Mouse (Mus musculus): ENCODE measurements around the gene Lcn2. TPM values are rescaled to one million over a fixed set of nuclear protein-coding genes. Genes with fewer than 3 reads are reported as not detected.
A peak's percentile ranks its signal among the peaks of the same experiment; 100 is the strongest.

Lcn2 gene
- polyA plus RNA-seq, 1 experiment from 2014 or later = 1.8 TPM

- peaks cover 28% of the 10 kb centered on the region for H3K36me3 ChIP-seq (ENCODE audit: control insufficient read depth, insufficient read depth, low read length)
- peak overlapping the region; percentile 89 to 92 for H3K27ac ChIP-seq (replicated peaks in 1 of 2; ENCODE audit: control insufficient read depth in 1 of 2, insufficient read depth in 1 of 2, low read depth in 2 of 2, low read length in 2 of 2)
- H3K9me3 ChIP-seq (ENCODE audit: control insufficient read depth, low read length) = no peaks in the 10 kb centered on the region
- ATAC-seq (ENCODE audit: insufficient number of reproducible peaks, insufficient read depth, low FRiP score, low read depth) = peak; percentile 91
- H3K4me1 ChIP-seq (ENCODE audit: control insufficient read depth in 2 of 2, insufficient read depth in 2 of 2, low read length in 2 of 2) = peaks cover 11 to 20% of the 10 kb centered on the region in 2 experiments
- H3K27me3 ChIP-seq (ENCODE audit: control insufficient read depth, insufficient read depth, low read length) = no peaks in the 10 kb centered on the region
- peak overlapping the region; percentile 93 for H3K4me2 ChIP-seq (ENCODE audit: low read length)
- peak overlapping the region; percentile 84 for H3K9ac ChIP-seq (ENCODE audit: low read length)
- peak overlapping the region; percentile 88 to 92 for H3K4me3 ChIP-seq (ENCODE audit: control insufficient read depth in 1 of 2, insufficient read depth in 1 of 2, low read depth in 1 of 2, low read length in 2 of 2)
- WGBS = under 1% methylated on average over 52 of the region's 59 CpGs
Observed at GRCm38 (mm10) chr2:32395946-32396621, 8.0 kb upstream of the Lcn2 start.

- peaks cover 11 to 20% of the 10 kb centered on the region in 2 experiments for H3K4me1 ChIP-seq (ENCODE audit: control insufficient read depth in 2 of 2, insufficient read depth in 2 of 2, low read length in 2 of 2)
- peaks cover 22% of the 10 kb centered on the region for H3K36me3 ChIP-seq (ENCODE audit: control insufficient read depth, insufficient read depth, low read length)
- peak within 1 kb of the TSS; percentile 88 to 92 for H3K4me3 ChIP-seq (ENCODE audit: control insufficient read depth in 1 of 2, insufficient read depth in 1 of 2, low read depth in 1 of 2, low read length in 2 of 2)
- no peaks in the 10 kb centered on the region for H3K9me3 ChIP-seq (ENCODE audit: control insufficient read depth, low read length)
- peak within 1 kb of the TSS; percentile 93 for H3K4me2 ChIP-seq (ENCODE audit: low read length)
- H3K9ac ChIP-seq (ENCODE audit: low read length) = peak within 1 kb of the TSS; percentile 84
- under 1% methylated on average over 31 of the region's 31 CpGs for whole genome bisulfite sequencing
- peak within 1 kb of the TSS; percentile 89 to 92 for H3K27ac ChIP-seq (replicated peaks in 1 of 2; ENCODE audit: control insufficient read depth in 1 of 2, insufficient read depth in 1 of 2, low read depth in 2 of 2, low read length in 2 of 2)
- H3K27me3 ChIP-seq (ENCODE audit: control insufficient read depth, insufficient read depth, low read length) = no peaks in the 10 kb centered on the region
- ATAC-seq (ENCODE audit: insufficient number of reproducible peaks, insufficient read depth, low FRiP score, low read depth) = peak; percentile 84
Observed at GRCm38 (mm10) chr2:32395484-32395945, 7.5 kb upstream of the Lcn2 start, which contains the start of gene Ptges2. Gene Ptges2, plus strand, starts transcription at chr2:32395896.

GRCm38 (mm10) chr2:32394973-32395372, 6.9 kb upstream of the Lcn2 start:
- peaks cover 16% of the 10 kb centered on the region for H3K36me3 ChIP-seq (ENCODE audit: control insufficient read depth, insufficient read depth, low read length)
- no peaks in the 10 kb centered on the region for H3K27me3 ChIP-seq (ENCODE audit: control insufficient read depth, insufficient read depth, low read length)
- 2% methylated on average over 8 of the region's 8 CpGs for WGBS
- peak overlapping the region; percentile 88 to 92 for H3K4me3 ChIP-seq (ENCODE audit: control insufficient read depth in 1 of 2, insufficient read depth in 1 of 2, low read depth in 1 of 2, low read length in 2 of 2)
- ATAC-seq (ENCODE audit: insufficient number of reproducible peaks, insufficient read depth, low FRiP score, low read depth) = no peak
- peak overlapping the region; percentile 84 for H3K9ac ChIP-seq (ENCODE audit: low read length)
- peak overlapping the region; percentile 93 for H3K4me2 ChIP-seq (ENCODE audit: low read length)
- H3K27ac ChIP-seq (replicated peaks in 1 of 2; ENCODE audit: control insufficient read depth in 1 of 2, insufficient read depth in 1 of 2, low read depth in 2 of 2, low read length in 2 of 2) = peak overlapping the region; percentile 9 to 92; a peak in 3 of 4 replicates
- H3K9me3 ChIP-seq (ENCODE audit: control insufficient read depth, low read length) = no peaks in the 10 kb centered on the region
- H3K4me1 ChIP-seq (ENCODE audit: control insufficient read depth in 2 of 2, insufficient read depth in 2 of 2, low read length in 2 of 2) = peaks cover 11 to 20% of the 10 kb centered on the region in 2 experiments

- Histone ChIP-seq H3K27ac (replicated peaks in 1 of 2; ENCODE audit: control insufficient read depth in 1 of 2, insufficient read depth in 1 of 2, low read depth in 2 of 2, low read length in 2 of 2) (peak overlapping the region; percentile 7 to 17; a peak in 2 of 4 replicates), H3K27me3 (ENCODE audit: control insufficient read depth, insufficient read depth, low read length) (no peaks in the 10 kb centered on the region), H3K9me3 (ENCODE audit: control insufficient read depth, low read length) (no peaks in the 10 kb centered on the region), H3K9ac (ENCODE audit: low read length) (peak overlapping the region; percentile 17; the same call in 1 of the 2 replicates), H3K4me2 (ENCODE audit: low read length) (no peak overlapping the region), H3K36me3 (ENCODE audit: control insufficient read depth, insufficient read depth, low read length) (no peaks in the 10 kb centered on the region), H3K4me1 (ENCODE audit: control insufficient read depth in 2 of 2, insufficient read depth in 2 of 2, low read length in 2 of 2) (peaks cover 8 to 15% of the 10 kb centered on the region in 2 experiments), H3K4me3 (ENCODE audit: control insufficient read depth in 1 of 2, insufficient read depth in 1 of 2, low read depth in 1 of 2, low read length in 2 of 2) (no peak overlapping the region)
- 64% methylated on average over 5 of the region's 5 CpGs for WGBS
- no peak for ATAC-seq (ENCODE audit: insufficient number of reproducible peaks, insufficient read depth, low FRiP score, low read depth)
Observed at GRCm38 (mm10) chr2:32392063-32392462, 4.0 kb upstream of the Lcn2 start.

GRCm38 (mm10) chr2:32390871-32391270, 2.8 kb upstream of the Lcn2 start:
- Histone ChIP-seq H3K9ac (ENCODE audit: low read length) (no peak overlapping the region), H3K9me3 (ENCODE audit: control insufficient read depth, low read length) (no peaks in the 10 kb centered on the region), H3K36me3 (ENCODE audit: control insufficient read depth, insufficient read depth, low read length) (no peaks in the 10 kb centered on the region), H3K4me3 (ENCODE audit: control insufficient read depth in 1 of 2, insufficient read depth in 1 of 2, low read depth in 1 of 2, low read length in 2 of 2) (no peak overlapping the region), H3K27ac (replicated peaks in 1 of 2; ENCODE audit: control insufficient read depth in 1 of 2, insufficient read depth in 1 of 2, low read depth in 2 of 2, low read length in 2 of 2) (no peak overlapping the region), H3K4me1 (ENCODE audit: control insufficient read depth in 2 of 2, insufficient read depth in 2 of 2, low read length in 2 of 2) (peaks cover 6 to 10% of the 10 kb centered on the region in 2 experiments; a peak in 3 of 4 replicates), H3K27me3 (ENCODE audit: control insufficient read depth, insufficient read depth, low read length) (0 out of 2 replicates have a peak, but pooled peaks cover 2% of the 10 kb centered on the region), H3K4me2 (ENCODE audit: low read length) (no peak overlapping the region)
- no peak for ATAC-seq (ENCODE audit: insufficient number of reproducible peaks, insufficient read depth, low FRiP score, low read depth)
- 73% methylated on average over 8 of the region's 8 CpGs for WGBS

- peaks cover 4 to 5% of the 10 kb centered on the region in 2 experiments; a peak in 2 of 4 replicates for H3K4me1 ChIP-seq (ENCODE audit: control insufficient read depth in 2 of 2, insufficient read depth in 2 of 2, low read length in 2 of 2)
- no peak overlapping the region for H3K4me2 ChIP-seq (ENCODE audit: low read length)
- no peaks in the 10 kb centered on the region for H3K36me3 ChIP-seq (ENCODE audit: control insufficient read depth, insufficient read depth, low read length)
- H3K9me3 ChIP-seq (ENCODE audit: control insufficient read depth, low read length) = no peaks in the 10 kb centered on the region
- no peak overlapping the region for H3K4me3 ChIP-seq (ENCODE audit: control insufficient read depth in 1 of 2, insufficient read depth in 1 of 2, low read depth in 1 of 2, low read length in 2 of 2)
- H3K27ac ChIP-seq (replicated peaks in 1 of 2; ENCODE audit: control insufficient read depth in 1 of 2, insufficient read depth in 1 of 2, low read depth in 2 of 2, low read length in 2 of 2) = no peak overlapping the region
- H3K9ac ChIP-seq (ENCODE audit: low read length) = no peak overlapping the region
- H3K27me3 ChIP-seq (ENCODE audit: control insufficient read depth, insufficient read depth, low read length) = peaks cover 2% of the 10 kb centered on the region; the same call in 1 of the 2 replicates
- WGBS = 65% methylated on average over 2 of the region's 2 CpGs
- ATAC-seq (ENCODE audit: insufficient number of reproducible peaks, insufficient read depth, low FRiP score, low read depth) = no peak
Observed at GRCm38 (mm10) chr2:32389157-32389556, 1.1 kb upstream of the Lcn2 start.

- Histone ChIP-seq H3K9ac (ENCODE audit: low read length) (no peak overlapping the region), H3K4me1 (ENCODE audit: control insufficient read depth in 2 of 2, insufficient read depth in 2 of 2, low read length in 2 of 2) (peaks cover 2 to 7% of the 10 kb centered on the region in 2 experiments; a peak in 3 of 4 replicates), H3K4me2 (ENCODE audit: low read length) (no peak overlapping the region), H3K9me3 (ENCODE audit: control insufficient read depth, low read length) (no peaks in the 10 kb centered on the region), H3K27ac (replicated peaks in 1 of 2; ENCODE audit: control insufficient read depth in 1 of 2, insufficient read depth in 1 of 2, low read depth in 2 of 2, low read length in 2 of 2) (no peak overlapping the region), H3K36me3 (ENCODE audit: control insufficient read depth, insufficient read depth, low read length) (peaks cover 20% of the 10 kb centered on the region), H3K4me3 (ENCODE audit: control insufficient read depth in 1 of 2, insufficient read depth in 1 of 2, low read depth in 1 of 2, low read length in 2 of 2) (no peak overlapping the region), H3K27me3 (ENCODE audit: control insufficient read depth, insufficient read depth, low read length) (peaks cover 8% of the 10 kb centered on the region; the same call in 1 of the 2 replicates)
- 82% methylated on average over 2 of the region's 2 CpGs for WGBS
- ATAC-seq (ENCODE audit: insufficient number of reproducible peaks, insufficient read depth, low FRiP score, low read depth) = no peak
Observed at GRCm38 (mm10) chr2:32382689-32383088, 5.4 kb downstream of the Lcn2 start.

All from heart, embryonic 14.5 days (tissue).